In genomic region chr5:99585166-99585898, GRCm38 (mm10) we compare ENCODE assay signal across 14 mouse cellular contexts.
DNase-seq lines count a peak whose midpoint lies in the region; ATAC-seq lines count a peak whose summit lies in the region.
"Had no signal": no experiment of that assay in that cellular context is flagged by ENCODE, and none has a peak within 500 bp of the region (broad histone marks: within the 10 kb centered on the region; RNA-seq: fewer than 3 reads in every experiment).

No protein-coding gene starts in this region.

- H3K36me3 ChIP-seq in forebrain, embryonic 14.5 days (ENCODE audit: control insufficient read depth, insufficient read depth, low read length), result no peaks in the 10 kb centered on the region
- H3K36me3 ChIP-seq in forebrain, embryonic 12.5 days (replicated peaks), result no peaks in the 10 kb centered on the region
- H3K36me3 ChIP-seq in kidney, embryonic 16.5 days (ENCODE audit: insufficient read depth, low read length), result no peaks in the 10 kb centered on the region
- H3K36me3 ChIP-seq: embryonic facial prominence, embryonic 15.5 days; limb, embryonic 12.5 days; neural tube, embryonic 15.5 days had no signal

- 63% methylated on average over 5 of the region's 5 CpGs for WGBS in forebrain, embryonic 14.5 days
- WGBS in forebrain, embryonic 12.5 days, result 83% methylated on average over 5 of the region's 5 CpGs
- WGBS in kidney, embryonic 16.5 days, result 75% methylated on average over 5 of the region's 5 CpGs

- peak; percentile 74 for DNase-seq in forebrain, embryonic 14.5 days (ENCODE audit: low spot score)
- peak; percentile 22 to 30 for DNase-seq in layer of hippocampus, postnatal 10 days (ENCODE audit: low spot score in 2 of 2)
- no peak for DNase-seq in layer of hippocampus, postnatal 36 days
- peak; percentile 60 for DNase-seq in Muller cell, postnatal 12 days (ENCODE audit: inconsistent ontology term)
- DNase-seq in cerebellum, adult 8-10 months, result peak; percentile 20
- DNase-seq: kidney, adult 18-20 months; right cerebral cortex, adult 18-20 months; thymus, adult 2 months had no signal

- no peaks in the 10 kb centered on the region for H3K9me3 ChIP-seq in forebrain, embryonic 14.5 days (replicated peaks; ENCODE audit: control insufficient read depth, low read length)
- H3K9me3 ChIP-seq in forebrain, embryonic 12.5 days, result no peaks in the 10 kb centered on the region
- no peaks in the 10 kb centered on the region for H3K9me3 ChIP-seq in kidney, embryonic 16.5 days (ENCODE audit: low read length)
- H3K9me3 ChIP-seq: embryonic facial prominence, embryonic 15.5 days; neural tube, embryonic 15.5 days had no signal

- no peak overlapping the region for H3K27ac ChIP-seq in forebrain, embryonic 14.5 days (ENCODE audit: low read depth, low read length)
- no peak overlapping the region for H3K27ac ChIP-seq in forebrain, embryonic 12.5 days
- no peak overlapping the region for H3K27ac ChIP-seq in kidney, embryonic 16.5 days (ENCODE audit: low read length)
- H3K27ac ChIP-seq: embryonic facial prominence, embryonic 15.5 days; limb, embryonic 12.5 days; neural tube, embryonic 15.5 days had no signal

- no peak overlapping the region for H3K4me3 ChIP-seq in forebrain, embryonic 14.5 days (ENCODE audit: low read depth, low read length)
- no peak overlapping the region for H3K4me3 ChIP-seq in forebrain, embryonic 12.5 days (replicated peaks)
- no peak overlapping the region for H3K4me3 ChIP-seq in kidney, embryonic 16.5 days (ENCODE audit: low read length)
- H3K4me3 ChIP-seq: embryonic facial prominence, embryonic 15.5 days; limb, embryonic 12.5 days; neural tube, embryonic 15.5 days had no signal

- no peaks in the 10 kb centered on the region for H3K27me3 ChIP-seq in forebrain, embryonic 14.5 days (replicated peaks; ENCODE audit: control insufficient read depth, insufficient read depth, low read length)
- peaks cover 11% of the 10 kb centered on the region; the same call in 1 of the 2 replicates for H3K27me3 ChIP-seq in forebrain, embryonic 12.5 days
- no peaks in the 10 kb centered on the region for H3K27me3 ChIP-seq in kidney, embryonic 16.5 days (ENCODE audit: insufficient read depth, low read length)
- H3K27me3 ChIP-seq: embryonic facial prominence, embryonic 15.5 days; neural tube, embryonic 15.5 days had no signal

- no peak overlapping the region for H3K4me2 ChIP-seq in forebrain, embryonic 14.5 days (ENCODE audit: low read length)
- H3K4me2 ChIP-seq in forebrain, embryonic 12.5 days, result no peak overlapping the region
- H3K4me2 ChIP-seq in kidney, embryonic 16.5 days (replicated peaks; ENCODE audit: low read depth, low read length), result no peak overlapping the region
- H3K4me2 ChIP-seq: embryonic facial prominence, embryonic 15.5 days; limb, embryonic 12.5 days; neural tube, embryonic 15.5 days had no signal

- no peak for ATAC-seq in forebrain, embryonic 14.5 days
- ATAC-seq in forebrain, embryonic 12.5 days (ENCODE audit: low FRiP score), result no peak
- no peak for ATAC-seq in kidney, embryonic 16.5 days (ENCODE audit: low FRiP score, low TSS enrichment)
- no peak for ATAC-seq in megakaryocyte, adult 5-6 weeks (ENCODE audit: poor library complexity, severe bottlenecking)

- H3K4me1 ChIP-seq in forebrain, embryonic 14.5 days (ENCODE audit: control insufficient read depth, insufficient read depth, low read length), result no peaks in the 10 kb centered on the region; the same call in none of the 2 replicates
- H3K4me1 ChIP-seq in forebrain, embryonic 12.5 days, result no peaks in the 10 kb centered on the region
- no peaks in the 10 kb centered on the region for H3K4me1 ChIP-seq in kidney, embryonic 16.5 days (ENCODE audit: insufficient read depth, low read length)

- H3K9ac ChIP-seq in forebrain, embryonic 14.5 days (ENCODE audit: low read length), result no peak overlapping the region
- no peak overlapping the region for H3K9ac ChIP-seq in forebrain, embryonic 12.5 days
- no peak overlapping the region for H3K9ac ChIP-seq in kidney, embryonic 16.5 days (replicated peaks; ENCODE audit: low read length)
- H3K9ac ChIP-seq: embryonic facial prominence, embryonic 15.5 days; limb, embryonic 12.5 days; neural tube, embryonic 15.5 days had no signal

Comparison
In these comparisons a context has a peak if more than half of its experiments do, and no peak if none do; other contexts are left out.
1. DNase-seq: peak in forebrain, embryonic 14.5 days (single experiment), layer of hippocampus, postnatal 10 days (2 of 2), Muller cell, postnatal 12 days (single experiment) and cerebellum, adult 8-10 months (single experiment); none in layer of hippocampus, postnatal 36 days (0 of 2).